Mouse (Mus musculus) urinary bladder, adult 2 months (tissue): ENCODE results near the gene Tomm40l. TPM values are rescaled to one million over a fixed set of nuclear protein-coding genes. Genes with fewer than 3 reads are reported as not detected.
A peak's percentile ranks its signal among the peaks of the same experiment; 100 is the strongest.

ENCODE experiments used
- DNase-seq: peaks from one replicate; pipeline ENCODE4 v3.0.0; 2022; ENCODE audit warnings: low spot score
- polyA plus RNA-seq: library from polyadenylated mRNA; depleted of rRNA; stranded (reverse); fragments of >200 nt; gene quantifications from 2 replicates; pipeline ENCODE4 v1.2.3, GENCODE M21; 2012; rRNA removed

Gene Tomm40l
- 35.0 and 39.6 TPM in 2 replicates for polyA plus RNA-seq

DNA sequence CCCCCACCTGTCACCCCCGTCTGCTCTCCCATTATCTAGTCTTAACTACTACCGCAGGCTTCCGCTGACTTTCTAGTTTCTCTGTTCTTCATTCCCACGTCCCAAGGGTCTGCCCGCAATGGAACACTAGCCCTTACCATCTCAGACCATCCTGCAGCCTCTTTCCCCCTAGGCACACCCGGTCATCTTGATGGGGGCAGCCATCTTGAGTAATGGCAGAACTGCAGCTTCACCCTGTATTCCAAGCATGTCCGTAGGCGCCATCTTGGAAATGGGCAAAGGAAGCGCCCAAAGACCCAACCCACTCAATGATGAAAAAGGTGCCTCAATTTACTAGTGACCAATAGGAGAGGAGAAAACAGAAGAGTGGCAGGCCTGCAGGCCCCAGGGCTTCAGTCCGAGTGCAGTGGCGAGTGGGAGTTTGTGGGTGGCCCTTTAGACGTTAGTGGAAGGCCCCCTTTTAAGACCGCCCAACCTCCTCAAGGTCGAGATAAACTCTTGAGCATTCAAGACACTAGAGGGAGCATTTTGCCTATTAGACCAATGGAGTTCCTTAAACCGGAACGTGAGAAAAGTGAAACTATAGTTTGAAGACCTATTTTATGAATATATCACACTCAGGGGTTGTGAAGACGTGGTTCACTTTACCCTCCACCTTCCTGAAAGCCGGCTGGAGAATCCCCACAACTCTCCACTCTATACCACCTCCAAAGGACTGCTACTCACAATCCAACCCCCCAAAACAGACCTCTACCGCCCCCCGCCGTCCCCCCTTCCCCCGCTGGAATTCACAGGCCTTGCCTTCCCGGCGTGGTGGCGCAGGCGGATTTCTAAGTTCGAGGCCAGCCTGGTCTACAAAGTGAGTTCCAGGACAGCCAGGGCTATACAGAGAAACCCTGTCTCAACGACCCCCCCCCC, at the start of gene Tomm40l:
Tomm40l (minus strand) TSS at position 277 of the 918 bp plus-strand sequence.
- DNase-seq, result peak; percentile 67

DNA sequence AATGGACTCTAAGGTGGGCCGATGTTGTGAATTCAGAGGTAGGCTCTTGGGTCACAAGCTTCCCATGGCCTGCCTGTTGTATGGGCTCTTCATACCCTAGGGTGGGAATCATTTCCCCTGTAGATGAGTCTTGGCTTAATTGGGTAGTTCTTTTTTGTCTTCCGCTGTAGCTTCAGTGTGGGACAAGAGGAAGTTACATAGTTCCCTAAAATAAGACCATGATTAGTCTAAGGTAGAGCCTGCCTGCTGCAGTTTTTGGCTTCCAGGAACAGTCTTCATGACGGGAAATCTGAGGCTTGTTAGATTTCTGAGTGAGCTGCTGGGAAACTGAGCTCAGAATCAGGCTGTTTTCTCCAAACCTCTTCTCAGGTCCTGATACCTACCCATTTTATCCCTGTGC, 49.8 kb upstream of the Tomm40l start:
- DNase-seq, result no peak

DNA sequence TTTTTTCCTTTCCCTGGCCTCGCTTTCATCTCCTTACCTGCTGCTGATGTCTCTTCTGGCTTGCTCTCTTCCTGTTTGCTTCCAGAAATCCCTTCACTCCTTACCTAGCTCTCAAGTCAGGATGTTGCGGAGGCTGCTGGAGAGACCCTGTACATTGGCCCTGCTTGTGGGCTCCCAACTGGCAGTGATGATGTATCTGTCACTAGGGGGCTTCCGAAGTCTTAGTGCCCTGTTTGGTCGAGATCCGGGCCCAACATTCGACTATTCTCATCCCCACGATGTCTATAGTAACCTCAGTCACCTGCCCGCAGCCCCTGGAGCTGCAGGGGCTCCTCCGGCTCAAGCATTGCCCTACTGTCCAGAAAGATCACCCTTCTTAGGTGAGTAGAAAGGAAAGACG, 49.3 kb upstream of the Tomm40l start:
- DNase-seq, result no peak

DNA sequence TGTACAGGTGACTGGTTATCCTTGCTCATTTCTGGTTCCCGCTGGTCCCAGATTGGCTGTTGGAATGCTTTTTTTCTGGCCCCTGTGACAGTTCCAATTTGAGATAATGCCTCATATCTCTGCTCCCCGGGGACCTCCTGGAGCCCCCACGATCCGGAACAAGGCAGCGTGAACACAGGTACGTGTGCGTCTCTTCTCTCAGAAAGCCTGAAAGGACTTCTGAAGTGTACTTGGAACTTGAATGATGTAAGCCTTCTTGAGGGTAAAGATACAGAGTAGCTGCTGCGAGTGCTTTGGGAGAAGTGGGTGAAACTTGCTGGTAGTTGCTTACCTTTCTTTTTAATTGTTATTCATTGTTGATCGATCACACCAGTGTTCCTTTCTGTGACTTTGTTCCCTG, 48.9 kb upstream of the Tomm40l start:
- no peak for DNase-seq

DNA sequence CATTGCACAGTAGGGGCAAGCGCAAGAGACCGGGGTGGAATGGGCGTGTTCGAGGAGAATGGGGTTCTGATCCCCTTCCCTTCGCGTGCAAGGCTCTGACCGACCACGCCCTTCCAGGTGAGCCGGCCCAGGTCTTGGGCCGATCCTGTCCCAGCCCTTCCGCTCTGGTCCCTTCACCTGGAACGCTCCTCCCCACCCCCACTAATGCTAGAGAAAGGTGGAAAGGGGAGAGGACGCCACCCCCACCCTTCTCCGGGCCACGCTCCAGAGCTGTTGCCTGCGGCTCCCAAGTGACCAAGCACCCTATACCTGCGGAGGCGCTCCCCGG, 48.2 kb upstream of the Tomm40l start:
- DNase-seq, result no peak

DNA sequence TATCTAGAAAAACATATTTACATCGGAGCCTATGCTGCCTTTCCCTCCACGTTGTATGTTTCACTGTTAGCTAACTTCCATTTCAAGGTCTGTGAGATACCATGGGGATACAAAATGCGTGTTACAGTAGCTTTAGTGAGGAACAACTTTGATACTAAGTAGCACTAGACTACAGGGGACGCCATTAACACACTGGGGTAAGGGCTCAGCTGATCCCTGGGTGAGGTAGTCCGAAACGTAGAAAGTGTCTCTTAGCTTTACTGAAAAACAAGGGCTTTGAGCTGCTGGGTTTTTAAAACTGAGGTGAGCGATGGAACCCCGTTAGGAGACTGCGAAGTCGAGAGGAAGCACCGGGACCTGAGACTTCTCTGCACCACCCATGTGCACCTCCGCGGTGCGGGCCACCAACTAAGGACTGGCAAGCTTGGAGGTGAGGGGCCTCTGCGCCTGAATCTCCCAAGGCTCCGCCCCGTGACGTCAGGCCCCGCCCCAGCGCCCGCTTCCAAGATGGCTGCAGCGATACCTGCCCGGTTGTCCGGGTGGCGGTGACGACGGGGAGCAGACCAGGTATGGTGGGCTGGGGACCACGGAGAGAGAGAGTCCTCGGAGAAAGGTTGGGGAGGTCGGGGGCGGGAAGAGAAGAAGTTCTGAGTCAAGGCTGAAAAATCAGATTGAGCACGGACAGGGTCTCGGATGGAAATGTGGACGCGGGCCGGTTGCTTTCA, 47.7 kb upstream of the Tomm40l start, which contains the start of gene B4galt3:
B4galt3 (plus strand) TSS at position 481 of the 725 bp plus-strand sequence.
- peak; percentile 98 for DNase-seq

DNA sequence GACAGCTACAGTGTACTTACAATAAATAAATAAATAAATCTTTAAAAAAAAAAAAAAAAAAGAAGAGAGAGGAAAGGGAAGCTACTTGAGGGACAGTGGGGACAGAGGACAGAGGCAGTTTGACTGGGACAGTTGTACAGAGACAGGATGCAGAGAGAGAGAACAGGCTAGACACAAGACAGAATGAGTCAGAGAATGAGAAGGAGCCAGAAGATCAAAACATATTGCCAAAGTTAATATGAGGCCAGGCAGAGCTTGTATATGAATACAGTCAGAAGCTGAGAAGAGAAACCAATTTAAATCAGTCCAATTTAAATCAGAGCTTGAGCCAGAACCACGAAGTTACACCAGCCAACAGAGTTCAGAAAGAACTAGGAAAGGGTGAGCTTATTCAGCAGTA, 46.0 kb upstream of the Tomm40l start:
- no peak for DNase-seq

DNA sequence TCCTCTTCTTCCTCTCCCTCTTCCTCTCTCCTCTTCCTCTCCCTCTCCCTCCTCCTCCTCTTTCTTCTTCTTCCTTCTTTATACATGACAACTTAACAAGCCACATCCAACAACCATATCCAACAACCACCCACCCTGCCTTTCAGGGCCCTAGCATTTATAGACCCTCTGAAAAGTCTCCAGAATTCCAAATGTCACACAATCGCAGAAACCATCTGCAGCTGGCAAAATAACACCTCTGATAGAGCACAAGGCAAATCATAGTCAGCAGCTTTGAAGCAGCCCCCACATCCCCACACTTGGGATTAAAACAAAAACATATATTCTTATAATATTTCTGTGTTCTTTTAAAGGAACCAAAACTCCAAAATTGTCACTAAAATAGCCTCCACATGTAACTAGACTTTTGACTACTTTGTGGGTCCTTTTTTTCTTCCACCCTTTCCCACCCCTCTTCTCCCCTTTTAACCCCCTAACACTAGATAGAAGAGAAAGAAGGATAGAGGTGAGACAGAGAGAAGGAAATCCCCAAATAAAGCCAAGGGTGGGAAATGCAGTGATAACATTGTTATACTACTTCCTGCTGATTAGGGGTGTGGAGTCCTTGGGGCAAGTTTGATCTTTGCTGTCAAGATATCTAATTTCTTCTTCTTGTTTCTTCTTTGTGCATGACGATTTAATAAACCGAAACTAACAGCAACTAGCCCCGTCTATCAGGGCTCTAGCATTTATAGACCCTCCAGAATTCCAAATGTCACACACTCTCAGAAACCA, 43.8 kb upstream of the Tomm40l start:
- DNase-seq, result no peak

DNA sequence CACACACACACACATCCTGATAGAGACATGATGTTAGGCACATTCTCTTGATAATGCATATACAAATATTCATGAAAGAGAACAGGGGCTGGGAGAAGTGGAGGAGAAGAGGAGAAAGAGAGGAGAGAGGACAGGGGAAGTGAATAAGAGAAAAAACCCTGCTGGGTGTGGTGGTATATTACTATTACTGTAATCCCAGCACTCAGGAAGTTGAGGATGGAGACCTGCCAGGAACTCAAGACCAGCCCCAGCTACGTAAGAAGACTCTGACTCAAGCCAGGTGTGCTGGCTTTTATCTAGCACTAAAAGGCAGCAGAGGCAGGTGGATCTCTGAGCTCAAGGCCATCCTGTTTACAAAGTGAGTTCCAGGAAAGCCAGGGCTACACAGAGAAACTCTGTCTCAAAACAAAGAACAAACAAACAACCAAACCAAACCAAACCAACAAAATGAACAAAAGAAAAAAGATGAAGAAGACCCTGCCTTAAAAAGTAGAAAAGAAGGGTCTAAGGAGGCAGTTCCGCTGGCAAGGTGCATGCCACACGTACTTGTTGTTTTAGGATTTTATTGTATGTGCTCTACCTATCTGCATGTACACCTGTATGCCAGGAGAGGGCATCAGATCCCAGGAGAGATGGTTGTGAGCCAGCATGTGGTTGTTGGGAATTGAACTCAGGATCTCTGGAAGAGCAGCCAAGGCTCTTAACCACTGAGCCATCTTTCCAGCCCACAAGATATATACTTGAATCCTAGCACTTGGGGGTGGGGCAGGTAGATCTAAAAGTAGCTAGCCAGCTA, 41.5 kb upstream of the Tomm40l start:
- DNase-seq, result no peak

DNA sequence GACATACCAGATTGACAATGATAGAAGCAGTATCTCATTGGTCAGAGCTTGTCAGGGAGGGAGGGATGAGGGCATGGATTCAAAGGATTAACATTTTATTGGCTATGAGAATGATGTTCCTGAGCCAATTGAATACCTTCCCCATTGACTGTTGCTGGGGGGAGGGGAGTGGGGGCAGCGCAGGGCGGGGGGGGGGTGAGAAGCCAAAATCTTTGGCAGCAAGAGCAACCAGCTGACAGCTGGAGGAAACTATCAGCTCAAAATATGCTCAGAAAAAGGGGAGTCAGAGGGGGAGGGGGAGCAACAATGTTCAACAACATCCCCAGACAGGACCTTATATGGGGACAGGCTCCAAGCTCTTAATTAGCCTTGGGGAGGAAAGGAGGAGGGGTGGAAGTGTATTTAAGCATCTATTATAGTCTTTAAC, 40.9 kb upstream of the Tomm40l start:
- no peak for DNase-seq

DNA sequence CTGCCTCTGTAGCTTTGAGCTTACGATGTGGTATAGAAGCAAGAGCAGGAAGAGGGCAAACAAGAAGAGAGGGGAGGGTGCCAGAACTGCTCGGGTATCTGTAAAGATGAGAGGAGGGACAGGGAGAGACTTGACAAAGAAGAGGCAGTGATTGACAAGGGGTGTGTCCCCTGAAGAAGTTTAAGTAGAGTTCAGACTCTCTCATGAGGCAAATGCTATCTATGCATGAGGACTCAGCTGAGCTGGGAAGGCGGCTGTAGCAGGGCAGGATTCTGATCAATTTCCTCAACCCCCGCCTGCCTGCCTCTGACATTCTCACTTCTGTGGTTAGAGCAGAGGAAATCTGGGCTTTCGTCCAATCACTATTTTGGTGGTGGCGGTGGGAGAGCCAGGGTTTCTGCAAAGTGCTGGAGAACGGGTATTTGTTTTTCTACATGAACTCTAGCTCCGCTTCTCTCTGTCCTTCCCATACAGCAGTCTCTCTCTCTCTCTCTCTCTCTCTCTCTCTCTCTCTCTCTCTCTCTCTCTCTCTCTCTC, 40.3 kb upstream of the Tomm40l start:
- no peak for DNase-seq

DNA sequence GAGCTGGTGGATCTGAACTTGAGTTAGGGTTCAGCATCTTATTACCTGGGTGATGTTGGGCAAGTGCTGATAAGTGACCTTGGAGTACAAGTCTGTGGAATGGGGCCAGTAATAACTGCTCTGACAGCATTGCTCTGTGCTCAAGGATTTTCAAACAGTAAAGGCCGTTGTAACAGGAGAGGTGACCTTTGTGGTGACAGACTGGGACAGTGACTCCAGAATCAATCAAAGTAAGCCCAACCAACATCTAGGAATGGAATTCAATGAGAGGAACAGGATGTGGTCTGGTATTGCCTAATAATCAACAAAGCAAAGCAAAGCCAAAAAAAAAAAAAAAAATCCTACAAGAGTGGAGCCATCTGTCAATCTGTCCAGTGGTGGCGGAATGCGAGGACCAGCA, 38.0 kb upstream of the Tomm40l start:
- no peak for DNase-seq

DNA sequence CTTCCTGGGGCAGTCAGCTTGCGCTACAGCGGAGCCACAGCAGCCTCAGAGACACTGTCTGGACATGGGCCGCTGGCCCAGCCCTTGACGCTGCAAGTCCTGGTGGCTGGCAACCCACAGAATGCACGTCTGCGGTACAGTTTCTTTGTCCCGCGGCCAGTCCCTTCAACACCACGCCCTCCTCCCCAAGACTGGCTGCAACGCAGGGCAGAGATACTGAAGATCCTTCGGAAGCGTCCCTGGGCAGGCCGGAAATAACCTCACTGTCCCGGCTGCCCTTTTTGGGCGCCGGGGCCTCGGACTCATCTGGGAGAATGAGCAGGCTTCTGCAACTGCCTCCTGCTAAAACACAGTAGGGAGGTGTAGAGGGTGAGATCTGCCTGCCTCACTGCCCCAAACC, 36.6 kb upstream of the Tomm40l start:
- no peak for DNase-seq

DNA sequence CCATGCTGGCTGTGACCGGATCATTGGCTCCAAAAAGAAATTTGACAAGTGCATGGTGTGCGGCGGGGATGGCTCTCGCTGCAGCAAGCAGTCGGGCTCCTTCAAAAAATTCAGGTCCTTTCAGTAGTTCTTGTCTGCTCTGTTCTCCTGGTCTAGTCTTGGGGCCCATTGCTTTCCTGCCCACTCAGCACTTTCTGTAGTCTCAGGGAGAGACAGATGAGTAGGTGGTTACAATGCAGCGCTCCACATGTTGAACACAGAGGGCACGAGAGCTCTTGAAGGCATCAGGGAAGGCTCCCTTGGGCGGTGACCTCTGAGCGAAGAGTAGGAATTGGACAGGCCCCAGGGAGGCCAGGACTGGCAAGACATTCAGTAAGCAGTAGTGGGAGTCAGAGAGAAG, 35.5 kb upstream of the Tomm40l start:
- DNase-seq, result no peak

DNA sequence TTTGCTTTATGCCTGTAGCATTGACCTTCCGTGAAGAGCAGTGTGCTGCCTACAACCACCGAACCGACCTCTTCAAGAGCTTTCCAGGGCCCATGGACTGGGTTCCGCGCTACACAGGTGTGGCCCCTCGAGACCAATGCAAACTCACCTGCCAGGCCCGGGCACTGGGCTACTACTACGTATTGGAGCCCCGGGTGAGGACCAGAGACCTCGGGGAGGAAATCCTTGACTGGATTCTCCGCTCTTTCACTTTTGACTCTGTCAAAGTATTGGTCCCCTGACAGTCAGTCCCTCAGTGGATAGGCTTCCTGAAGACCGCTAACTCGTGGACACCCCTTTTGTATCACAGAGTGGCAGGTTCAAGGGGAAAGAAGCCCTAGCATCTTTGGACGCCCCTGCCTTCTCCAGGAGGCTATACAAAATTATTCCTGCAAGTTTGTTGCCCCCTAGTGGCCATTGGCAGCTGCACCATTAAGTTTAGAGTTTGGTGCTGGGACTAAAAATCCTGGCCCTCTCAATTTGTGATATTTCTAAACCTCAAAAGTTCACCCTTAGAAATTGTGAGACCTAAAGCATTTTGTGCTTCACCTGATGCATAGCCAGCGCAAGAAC, 34.7 kb upstream of the Tomm40l start:
- no peak for DNase-seq

DNA sequence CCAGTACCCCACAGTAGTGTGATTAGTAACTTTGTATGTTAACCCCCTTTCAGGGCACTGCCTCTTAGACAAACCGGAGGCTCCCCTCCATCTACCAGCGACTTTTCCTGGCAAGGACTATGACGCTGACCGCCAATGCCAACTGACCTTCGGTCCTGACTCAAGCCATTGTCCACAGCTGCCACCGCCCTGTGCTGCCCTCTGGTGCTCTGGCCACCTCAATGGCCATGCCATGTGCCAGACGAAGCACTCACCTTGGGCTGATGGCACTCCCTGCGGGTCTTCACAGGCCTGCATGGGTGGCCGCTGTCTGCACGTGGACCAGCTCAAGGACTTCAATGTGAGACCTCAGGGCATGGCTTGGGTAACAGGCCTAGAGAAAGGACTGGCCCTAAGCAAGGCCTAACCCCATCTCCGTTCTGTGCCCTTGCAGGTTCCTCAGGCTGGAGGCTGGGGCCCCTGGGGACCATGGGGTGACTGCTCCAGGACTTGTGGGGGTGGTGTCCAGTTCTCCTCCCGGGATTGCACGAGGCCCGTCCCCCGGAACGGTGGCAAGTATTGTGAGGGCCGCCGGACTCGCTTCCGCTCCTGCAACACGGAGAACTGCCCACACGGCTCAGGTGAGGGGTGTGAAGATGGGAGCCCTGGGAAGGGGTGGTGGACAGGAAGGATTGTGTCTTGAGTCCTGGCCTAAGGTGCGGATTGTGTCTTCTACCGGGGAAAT, 33.9 kb upstream of the Tomm40l start:
- no peak for DNase-seq

DNA sequence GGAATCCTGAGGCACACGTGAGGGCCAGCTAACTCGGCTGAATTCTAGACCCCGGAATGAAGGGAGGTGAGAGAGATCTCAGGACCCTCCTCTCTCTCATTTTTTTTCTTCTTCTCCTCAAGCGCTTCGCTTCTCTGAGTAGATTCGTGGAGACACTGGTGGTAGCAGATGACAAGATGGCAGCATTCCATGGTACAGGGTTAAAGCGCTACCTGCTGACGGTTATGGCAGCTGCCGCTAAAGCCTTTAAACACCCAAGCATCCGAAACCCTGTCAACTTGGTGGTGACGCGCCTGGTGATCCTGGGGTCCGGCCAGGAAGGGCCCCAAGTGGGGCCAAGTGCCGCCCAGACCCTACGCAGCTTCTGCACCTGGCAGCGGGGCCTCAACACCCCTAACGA, 30.1 kb upstream of the Tomm40l start:
- DNase-seq, result no peak

DNA sequence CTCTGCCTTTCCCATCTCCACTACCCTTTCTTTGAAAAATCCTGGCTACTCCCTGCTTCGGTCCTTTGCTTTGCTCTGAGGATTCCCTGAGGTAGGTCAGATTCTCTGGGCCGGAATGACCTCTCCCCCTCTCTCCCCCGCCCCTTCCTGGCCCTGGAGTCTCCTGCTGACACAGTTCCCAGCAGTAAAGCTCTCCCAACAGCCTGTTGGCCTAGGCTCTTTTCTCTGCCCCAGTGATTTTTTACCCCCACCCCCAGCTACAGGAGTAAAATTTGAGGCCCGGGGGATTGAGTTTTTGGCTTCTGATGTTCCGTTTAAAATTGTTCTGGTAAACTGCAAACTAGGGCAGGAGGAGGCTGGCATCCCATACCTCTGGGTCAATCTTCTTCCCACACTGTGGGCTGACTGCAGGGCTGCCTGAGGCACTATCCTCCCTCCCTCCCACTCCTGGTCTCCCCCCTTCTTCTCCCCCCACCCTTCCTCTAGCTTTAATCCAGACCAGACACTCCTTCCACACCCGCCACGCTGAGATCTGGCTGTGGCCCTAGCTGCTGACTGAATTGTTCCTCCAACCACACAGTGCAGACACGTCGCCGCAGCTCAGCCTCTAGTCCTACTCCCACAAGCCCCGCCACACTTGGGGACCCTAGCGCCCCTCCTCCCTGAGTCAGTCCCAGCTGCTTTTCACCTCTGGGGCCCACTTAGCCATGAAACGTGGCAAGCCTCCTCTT, 29.4 kb upstream of the Tomm40l start:
- no peak for DNase-seq
